Mouse (Mus musculus) liver, postnatal 0 days (tissue): ENCODE measurements at regions not wholly inside any gene's neighbourhood (a gene's known extent, or its start where the extent isn't known, plus 50 kb on each side); places are given as distances from the start of the nearest gene placed in this dataset.

Experiments used
- CTCF ChIP-seq: sonication (generic); IDR thresholded peaks from 2 replicates; pipeline ENCODE4 v1.5.1; 2016; ENCODE audit warnings: antibody characterized with exemption, low read depth
- EP300 ChIP-seq: IDR thresholded peaks from 2 replicates; pipeline ENCODE4 v1.6.1; 2016; ENCODE audit warnings: antibody characterized with exemption, low read depth, mild to moderate bottlenecking

GRCm38 (mm10) chr2:75312246-75312645 is 346.8 kb upstream of the Hnrnpa3 start:
- TF ChIP-seq EP300 (no peak), CTCF (peak; percentile 62)
